Mouse (Mus musculus) megakaryocyte, embryonic 14.5 days (primary cell): ENCODE results near the gene Cgnl1. TPM values are rescaled to one million over a fixed set of nuclear protein-coding genes. Genes with fewer than 3 reads are reported as not detected.

Experiments used
- H3K27me3 ChIP-seq: replicated peaks from 2 replicates; pipeline ENCODE3; 2012; ENCODE audit warnings: inconsistent platforms
- H3K36me3 ChIP-seq: replicated peaks from 2 replicates; pipeline ENCODE3; 2012; ENCODE audit warnings: low read length, inconsistent platforms, mixed read lengths
- H3K4me1 ChIP-seq: 2 replicates; pipeline ENCODE4 v1.6.1; 2012; ENCODE audit warnings: inconsistent platforms
- H3K4me3 ChIP-seq: replicated peaks from 2 replicates; pipeline ENCODE3; 2012; ENCODE audit warnings: moderate library complexity, mild to moderate bottlenecking, inconsistent platforms
- H3K9me3 ChIP-seq: 2 replicates; pipeline ENCODE4 v1.6.1; 2012; ENCODE audit warnings: inconsistent platforms
- FLI1 ChIP-seq: IDR thresholded peaks from 2 replicates; pipeline ENCODE4 v1.6.1; 2012; ENCODE audit warnings: low read length, inconsistent platforms, mixed read lengths
- GATA1 ChIP-seq: IDR thresholded peaks from 3 replicates; pipeline ENCODE4 v1.6.1; 2012; ENCODE audit warnings: mixed read lengths, low read length, inconsistent platforms, borderline replicate concordance
- polyA plus RNA-seq: library from polyadenylated mRNA; stranded (reverse); fragments of >175 nt; gene quantifications from 2 replicates; pipeline ENCODE4 v1.2.3, GENCODE M21; 2012; ENCODE audit warnings: low replicate concordance; ENCODE audit not compliant: insufficient read depth

The Cgnl1 gene
- polyA plus RNA-seq, 1 experiment = 0.04 TPM

GRCm38 (mm10) chr9:71697189-71697588 lies 74.2 kb downstream of the Cgnl1 start:
- Histone ChIP-seq H3K4me1 (peaks cover 13% of the 10 kb centered on the region), H3K4me3 (no peak overlapping the region), H3K9me3 (0 out of 2 replicates have a peak, but pooled peaks cover 2% of the 10 kb centered on the region), H3K36me3 (no peaks in the 10 kb centered on the region), H3K27me3 (peaks cover 66% of the 10 kb centered on the region)
- TF ChIP-seq FLI1 = no peak
- TF ChIP-seq GATA1 = no peak

GRCm38 (mm10) chr9:71696762-71697161 lies 74.6 kb downstream of the Cgnl1 start:
- Histone ChIP-seq H3K27me3 (peaks cover 67% of the 10 kb centered on the region), H3K4me3 (no peak overlapping the region), H3K36me3 (no peaks in the 10 kb centered on the region), H3K4me1 (peaks cover 13% of the 10 kb centered on the region), H3K9me3 (0 out of 2 replicates have a peak, but pooled peaks cover 2% of the 10 kb centered on the region)
- no peak for TF ChIP-seq FLI1
- TF ChIP-seq GATA1 = no peak

- Histone ChIP-seq H3K36me3 (no peaks in the 10 kb centered on the region), H3K4me1 (peaks cover 13% of the 10 kb centered on the region), H3K27me3 (peaks cover 72% of the 10 kb centered on the region), H3K4me3 (no peak overlapping the region), H3K9me3 (peaks cover 12% of the 10 kb centered on the region)
- no peak for TF ChIP-seq GATA1
- TF ChIP-seq FLI1 = no peak
Measured at GRCm38 (mm10) chr9:71695133-71695532, 76.3 kb downstream of the Cgnl1 start.

- TF ChIP-seq GATA1 (no peak), FLI1 (no peak)
- Histone ChIP-seq H3K9me3 (peaks cover 12% of the 10 kb centered on the region), H3K4me3 (no peak overlapping the region), H3K27me3 (peaks cover 76% of the 10 kb centered on the region), H3K4me1 (peaks cover 13% of the 10 kb centered on the region), H3K36me3 (no peaks in the 10 kb centered on the region)
Measured at GRCm38 (mm10) chr9:71694223-71694622, 77.2 kb downstream of the Cgnl1 start.

GRCm38 (mm10) chr9:71693771-71694170 lies 77.6 kb downstream of the Cgnl1 start:
- Histone ChIP-seq H3K36me3 (no peaks in the 10 kb centered on the region), H3K4me3 (no peak overlapping the region), H3K27me3 (peaks cover 75% of the 10 kb centered on the region), H3K4me1 (peaks cover 13% of the 10 kb centered on the region), H3K9me3 (peaks cover 12% of the 10 kb centered on the region)
- TF ChIP-seq FLI1 (no peak), GATA1 (no peak)

- peaks cover 12% of the 10 kb centered on the region for H3K9me3 ChIP-seq
- H3K4me3 ChIP-seq = no peak overlapping the region
- TF ChIP-seq FLI1 (no peak), GATA1 (no peak)
- no peaks in the 10 kb centered on the region for H3K36me3 ChIP-seq
- peaks cover 73% of the 10 kb centered on the region for H3K27me3 ChIP-seq
- H3K4me1 ChIP-seq = peaks cover 13% of the 10 kb centered on the region
Measured at GRCm38 (mm10) chr9:71692165-71692564, 79.2 kb downstream of the Cgnl1 start.

GRCm38 (mm10) chr9:71689369-71690073 lies 81.9 kb downstream of the Cgnl1 start:
- Histone ChIP-seq H3K4me3 (no peak overlapping the region), H3K36me3 (no peaks in the 10 kb centered on the region), H3K9me3 (peaks cover 12% of the 10 kb centered on the region), H3K4me1 (peaks cover 8% of the 10 kb centered on the region), H3K27me3 (peaks cover 59% of the 10 kb centered on the region)
- TF ChIP-seq FLI1 (no peak), GATA1 (no peak)

- TF ChIP-seq GATA1 = no peak
- H3K9me3 ChIP-seq = peaks cover 16% of the 10 kb centered on the region
Measured at GRCm38 (mm10) chr9:71686463-71686862, 84.9 kb downstream of the Cgnl1 start.

GRCm38 (mm10) chr9:71684772-71685171 lies 86.6 kb downstream of the Cgnl1 start:
- H3K4me3 ChIP-seq = no peak overlapping the region
- H3K27me3 ChIP-seq = peaks cover 47% of the 10 kb centered on the region
- H3K4me1 ChIP-seq = peaks cover 5% of the 10 kb centered on the region; the same call in 1 of the 2 replicates
- peaks cover 7% of the 10 kb centered on the region for H3K9me3 ChIP-seq
- no peaks in the 10 kb centered on the region for H3K36me3 ChIP-seq
- TF ChIP-seq FLI1 (no peak), GATA1 (no peak)

More at GRCm38 (mm10) chr9:71686463-71686862, 84.9 kb downstream of the Cgnl1 start:
- Histone ChIP-seq H3K4me3 (no peak overlapping the region), H3K36me3 (no peaks in the 10 kb centered on the region), H3K27me3 (peaks cover 53% of the 10 kb centered on the region), H3K4me1 (peaks cover 5% of the 10 kb centered on the region; the same call in 1 of the 2 replicates)

GRCm38 (mm10) chr9:71680381-71680780 lies 91.0 kb downstream of the Cgnl1 start:
- Histone ChIP-seq H3K36me3 (no peaks in the 10 kb centered on the region), H3K27me3 (peaks cover 43% of the 10 kb centered on the region), H3K4me3 (no peak overlapping the region), H3K4me1 (peaks cover 5% of the 10 kb centered on the region; the same call in 1 of the 2 replicates), H3K9me3 (peaks cover 9% of the 10 kb centered on the region)
- TF ChIP-seq GATA1 (no peak), FLI1 (no peak)
